Mouse (Mus musculus) neural tube, embryonic 11.5 days (tissue): ENCODE measurements around the gene Hopx. TPM values are rescaled to one million over a fixed set of nuclear protein-coding genes. Genes with fewer than 3 reads are reported as not detected.
A peak's percentile ranks its signal among the peaks of the same experiment; 100 is the strongest.

Experiments
- ATAC-seq: fragments of 200-750 bp; cut with Nextera tagmentation; 2 replicates; pipeline ENCODE4 v1.8.0; 2017; ENCODE audit warnings: moderate number of reproducible peaks, mild to moderate bottlenecking, moderate TSS enrichment, moderate library complexity; ENCODE audit not compliant: insufficient read depth, low FRiP score, low TSS enrichment
- DNase-seq: peaks from one replicate; pipeline ENCODE4 v3.0.0-alpha.2; 2015; ENCODE audit warnings: low spot score
- H3K27ac ChIP-seq: fragments of 300-500 bp; sonication (generic); 2 replicates; pipeline ENCODE4 v1.5.1; 2014; ENCODE audit warnings: low read depth, mild to moderate bottlenecking, low read length
- H3K27me3 ChIP-seq: fragments of 300-500 bp; sonication (generic); 2 replicates; pipeline ENCODE4 v1.6.1; 2014; ENCODE audit warnings: mild to moderate bottlenecking, low read length, mixed read lengths; ENCODE audit not compliant: control insufficient read depth, insufficient read depth
- H3K36me3 ChIP-seq: fragments of 300-500 bp; sonication (generic); 2 replicates; pipeline ENCODE4 v1.6.1; 2014; ENCODE audit warnings: mild to moderate bottlenecking, low read length, moderate library complexity, mixed read lengths; ENCODE audit not compliant: control insufficient read depth, insufficient read depth
- H3K4me1 ChIP-seq: fragments of 300-500 bp; sonication (generic); 2 replicates; pipeline ENCODE4 v1.6.1; 2014; ENCODE audit warnings: low read length, mixed read lengths; ENCODE audit not compliant: control insufficient read depth, insufficient read depth
- H3K4me2 ChIP-seq: fragments of 300-500 bp; sonication (generic); 2 replicates; pipeline ENCODE4 v1.6.1; 2014; ENCODE audit warnings: low read depth, mild to moderate bottlenecking, moderate library complexity
- H3K4me3 ChIP-seq: fragments of 300-500 bp; sonication (generic); 2 replicates; pipeline ENCODE4 v1.5.1; 2014; ENCODE audit warnings: low read depth, low read length
- H3K9ac ChIP-seq: fragments of 300-500 bp; sonication (generic); 2 replicates; pipeline ENCODE4 v1.6.1; 2014; ENCODE audit warnings: mild to moderate bottlenecking, low read length
- H3K9me3 ChIP-seq: fragments of 300-500 bp; sonication (generic); 2 replicates; pipeline ENCODE4 v1.6.1; 2016; ENCODE audit warnings: low read length; ENCODE audit not compliant: control insufficient read depth
- WGBS: fragments of 180-500 bp; shearing (Covaris S2); extraction: QIAGEN DNeasy Blood & Tissue Kit; methylation state at CpG from one replicate; pipeline ENCODE4 v1.1.7; 2014; 5-methylcytosine and 5-hydroxymethylcytosine counted together
- polyA plus RNA-seq: library from polyadenylated mRNA; unstranded; fragments of >200 nt; fragmentation: Nextera tagmentation; extraction: Ambion mirVana; gene quantifications from 2 replicates; pipeline ENCODE4 v1.2.1, GENCODE M21; 2014

The Hopx gene
- polyA plus RNA-seq, 1 experiment from 2014 or later, result 1.6 TPM

DNA sequence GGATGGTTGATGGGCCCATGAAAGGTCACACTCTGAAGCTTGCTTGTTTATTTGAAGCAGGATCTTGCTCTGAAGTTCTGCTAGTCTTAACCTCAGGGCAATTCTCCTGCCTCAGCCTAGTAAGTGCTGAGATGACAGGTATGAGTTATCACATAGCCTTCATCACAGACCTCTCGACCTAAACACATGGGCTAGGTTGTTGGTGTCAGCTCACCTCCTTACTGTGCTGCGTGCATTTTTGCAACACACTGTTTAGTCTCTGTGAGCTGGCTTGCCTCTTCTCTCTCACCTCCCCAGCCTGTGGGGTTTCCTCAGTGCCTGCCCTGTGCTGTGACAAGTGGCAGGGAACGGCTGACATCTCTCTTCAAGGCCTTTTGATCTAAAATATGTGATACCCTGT is 1.1 kb downstream of the Hopx start:
- Histone ChIP-seq H3K27ac (no peak overlapping the region), H3K9me3 (no peaks in the 10 kb centered on the region), H3K27me3 (no peaks in the 10 kb centered on the region), H3K4me3 (no peak overlapping the region), H3K4me1 (no peaks in the 10 kb centered on the region), H3K4me2 (no peak overlapping the region), H3K36me3 (no peaks in the 10 kb centered on the region), H3K9ac (no peak overlapping the region)
- ATAC-seq (no peak), DNase-seq (no peak)
- WGBS, result 85% methylated on average over 3 of the region's 3 CpGs

DNA sequence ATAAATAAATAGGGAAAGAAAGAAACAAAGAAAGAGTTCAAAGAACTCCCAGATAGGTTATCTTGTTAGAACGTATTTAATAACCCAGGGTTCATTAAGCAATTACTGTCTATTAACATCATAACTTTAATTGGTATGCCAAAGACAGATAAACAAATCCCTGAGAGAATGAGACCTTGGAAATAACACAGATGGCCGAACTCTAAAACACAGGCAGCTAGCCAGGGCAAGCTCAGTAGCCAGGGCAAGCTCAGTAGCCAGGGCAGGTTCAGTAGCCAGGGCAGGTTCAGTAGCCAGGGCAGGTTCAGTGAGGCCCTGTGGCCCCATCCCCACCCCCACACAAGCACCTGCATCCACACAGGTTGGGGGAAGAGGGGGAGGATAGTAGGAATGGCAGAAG is 2.9 kb downstream of the Hopx start:
- 72% methylated on average over 2 of the region's 2 CpGs for WGBS

DNA sequence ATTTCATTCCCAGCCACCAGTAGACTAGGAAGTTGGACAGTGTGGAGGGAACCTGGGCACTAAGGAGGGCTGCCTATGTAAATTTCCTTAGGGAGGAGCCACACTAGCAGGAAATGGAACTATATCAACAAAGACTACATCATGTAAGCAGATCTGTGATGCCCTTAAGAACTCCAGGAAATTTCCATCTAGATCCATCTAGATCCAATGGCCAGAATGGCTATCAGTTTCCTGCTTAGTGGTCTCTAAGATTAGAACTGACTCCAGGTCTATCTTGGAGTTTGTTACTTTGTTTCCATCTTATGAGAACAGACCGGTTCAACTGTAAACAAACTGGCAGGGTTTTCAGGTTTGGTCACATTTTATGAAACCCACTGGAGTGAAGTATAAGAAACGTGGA is 5.1 kb downstream of the Hopx start:
- Histone ChIP-seq H3K4me2 (no peak overlapping the region), H3K9me3 (no peaks in the 10 kb centered on the region), H3K27me3 (no peaks in the 10 kb centered on the region), H3K9ac (no peak overlapping the region), H3K36me3 (no peaks in the 10 kb centered on the region), H3K4me3 (no peak overlapping the region), H3K27ac (no peak overlapping the region), H3K4me1 (no peaks in the 10 kb centered on the region)
- DNase-seq (no peak), ATAC-seq (no peak)
- WGBS, result 98% methylated on average over 2 of the region's 2 CpGs

More for the DNA sequence above, 2.9 kb downstream of the Hopx start:
- H3K4me1 ChIP-seq, result no peaks in the 10 kb centered on the region
- H3K4me2 ChIP-seq, result no peak overlapping the region
- H3K4me3 ChIP-seq, result no peak overlapping the region
- no peak for DNase-seq
- no peak overlapping the region for H3K9ac ChIP-seq
- no peaks in the 10 kb centered on the region for H3K9me3 ChIP-seq
- no peak overlapping the region for H3K27ac ChIP-seq
- H3K36me3 ChIP-seq, result no peaks in the 10 kb centered on the region
- no peak for ATAC-seq
- no peaks in the 10 kb centered on the region for H3K27me3 ChIP-seq

DNA sequence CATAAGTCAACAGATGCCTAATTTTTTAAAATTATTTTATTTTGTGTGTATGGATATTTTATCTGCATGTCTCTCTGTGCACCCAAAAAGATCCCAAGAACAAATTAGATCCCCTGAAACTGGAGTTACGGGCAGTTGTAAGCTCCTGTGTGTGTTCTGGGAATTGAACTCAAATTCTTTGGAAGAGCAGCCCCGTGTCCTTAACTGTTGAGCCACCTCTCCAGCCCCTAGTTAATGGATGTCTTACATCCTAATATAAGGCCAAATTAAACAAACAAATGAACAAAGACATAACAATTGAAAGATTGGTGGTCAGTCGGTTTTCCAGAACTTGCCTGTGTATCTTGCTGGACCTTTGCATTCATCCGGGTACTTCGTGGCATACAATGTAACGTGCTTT is 6.1 kb downstream of the Hopx start:
- Histone ChIP-seq H3K27me3 (no peaks in the 10 kb centered on the region), H3K9me3 (no peaks in the 10 kb centered on the region), H3K4me1 (no peaks in the 10 kb centered on the region), H3K36me3 (no peaks in the 10 kb centered on the region), H3K4me3 (no peak overlapping the region), H3K4me2 (no peak overlapping the region), H3K9ac (no peak overlapping the region), H3K27ac (no peak overlapping the region)
- ATAC-seq (no peak), DNase-seq (no peak)
- 94% methylated on average over 6 of the region's 6 CpGs for WGBS

DNA sequence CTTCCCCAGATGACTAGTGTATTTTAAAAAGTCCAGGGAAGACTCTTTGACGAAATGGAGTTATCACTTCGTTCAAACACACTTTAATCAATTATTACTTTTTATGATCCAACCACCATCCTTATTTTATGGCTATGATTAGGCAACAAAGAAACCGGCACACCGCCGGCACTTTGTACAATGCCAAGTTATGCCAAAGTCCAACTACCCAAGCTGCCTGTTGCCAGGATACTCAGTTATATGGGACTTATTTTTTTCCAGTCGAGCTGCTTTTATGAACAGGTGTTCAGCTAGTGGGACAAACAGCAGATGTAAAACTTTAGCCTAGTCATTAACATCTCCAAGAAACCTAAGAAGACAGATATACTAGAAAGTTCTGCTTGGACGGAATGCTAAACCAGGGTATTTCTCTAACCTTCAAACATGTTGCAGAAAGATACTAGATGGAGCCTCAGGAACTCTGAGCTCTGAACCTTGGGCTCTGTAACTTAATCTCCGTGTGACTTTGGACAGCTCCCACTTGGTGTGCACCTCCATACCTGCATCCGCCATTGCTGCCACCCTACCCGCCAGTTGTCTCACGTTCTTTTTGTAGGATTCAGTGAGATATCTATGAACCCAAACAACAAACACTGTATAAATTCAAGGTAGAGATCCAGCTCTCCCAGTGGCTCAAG is 7.6 kb downstream of the Hopx start:
- WGBS, result 89% methylated on average over 11 of the region's 11 CpGs

DNA sequence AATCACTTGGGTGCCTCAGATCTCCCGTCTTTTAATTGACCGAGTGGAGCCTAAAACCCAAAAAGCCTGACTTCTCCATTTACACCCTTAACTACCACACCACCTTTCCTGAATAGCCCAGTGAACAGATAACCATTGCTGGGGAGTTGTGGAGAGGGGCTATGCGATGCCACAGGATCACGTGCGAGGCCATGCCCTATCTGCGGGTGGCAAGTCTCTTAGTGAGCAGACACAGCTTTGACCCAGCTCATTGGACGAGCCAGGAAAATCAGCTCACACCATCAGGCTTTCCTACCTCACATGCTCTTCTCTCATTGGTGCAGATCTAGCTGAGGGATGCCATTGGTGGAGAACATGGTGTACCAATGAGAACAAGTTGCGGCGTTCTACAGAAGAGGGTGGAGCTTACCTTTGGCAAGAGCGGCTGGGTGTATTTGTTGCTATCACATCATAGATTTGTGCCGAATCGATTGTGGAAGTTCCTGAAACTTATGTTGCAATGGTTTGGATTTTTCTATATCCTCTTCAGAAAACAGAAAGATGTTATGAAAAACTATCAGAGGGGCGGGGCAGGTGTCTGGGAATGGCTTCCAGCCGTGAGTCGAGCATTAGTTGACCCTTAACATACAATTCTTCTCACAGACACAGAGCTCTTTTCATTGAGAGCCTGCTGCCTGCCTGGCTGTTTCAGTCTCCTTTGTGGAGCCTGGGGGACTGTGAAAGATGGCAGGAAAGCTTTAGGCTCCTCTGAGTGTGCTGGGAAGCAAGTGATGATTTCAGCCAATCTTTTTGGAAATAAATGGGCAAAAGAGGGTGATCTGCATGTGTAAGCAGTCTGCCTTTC is 12.2 kb downstream of the Hopx start:
- Histone ChIP-seq H3K4me1 (peaks cover 5% of the 10 kb centered on the region), H3K27ac (0 out of 2 replicates have a peak overlapping the region, but pooled peaks have one; percentile 49)
- WGBS, result 79% methylated on average over 15 of the region's 15 CpGs

More for the DNA sequence above, 7.6 kb downstream of the Hopx start:
- ATAC-seq, result no peak
- Histone ChIP-seq H3K9ac (no peak overlapping the region), H3K4me1 (peaks cover 5% of the 10 kb centered on the region), H3K27ac (no peak overlapping the region), H3K36me3 (no peaks in the 10 kb centered on the region), H3K9me3 (no peaks in the 10 kb centered on the region), H3K27me3 (no peaks in the 10 kb centered on the region), H3K4me2 (no peak overlapping the region), H3K4me3 (no peak overlapping the region)
- no peak for DNase-seq

DNA sequence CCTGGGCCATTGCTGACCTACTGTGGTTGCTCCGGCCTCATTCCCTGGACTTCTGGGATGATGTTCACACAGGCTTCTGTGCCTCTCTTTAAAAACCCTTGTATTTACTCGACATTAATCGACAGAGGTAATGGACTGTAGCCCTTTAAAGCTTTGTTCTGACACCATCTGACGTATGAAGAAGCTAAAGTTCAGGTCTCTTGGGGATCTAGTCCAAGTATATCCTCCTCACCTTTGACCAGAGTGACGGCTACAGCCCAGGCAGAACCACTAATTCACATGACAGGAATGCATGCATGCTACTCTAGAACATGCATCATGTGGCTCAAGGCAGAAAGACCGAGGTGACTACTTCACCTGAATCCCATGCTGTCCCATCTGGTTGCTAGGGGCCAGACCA is 14.2 kb downstream of the Hopx start:
- peaks cover 5% of the 10 kb centered on the region for H3K4me1 ChIP-seq
- 73% methylated on average over 6 of the region's 6 CpGs for WGBS
- ATAC-seq (no peak), DNase-seq (no peak)
- H3K4me2 ChIP-seq, result no peak overlapping the region
- no peak overlapping the region for H3K4me3 ChIP-seq
- H3K36me3 ChIP-seq, result no peaks in the 10 kb centered on the region
- no peak overlapping the region for H3K27ac ChIP-seq
- H3K9me3 ChIP-seq, result no peaks in the 10 kb centered on the region
- H3K27me3 ChIP-seq, result no peaks in the 10 kb centered on the region
- H3K9ac ChIP-seq, result no peak overlapping the region

More for the DNA sequence above, 12.2 kb downstream of the Hopx start:
- H3K27me3 ChIP-seq, result no peaks in the 10 kb centered on the region
- ATAC-seq (no peak; the same call in 1 of the 2 replicates), DNase-seq (no peak)
- H3K4me3 ChIP-seq, result no peak overlapping the region
- H3K4me2 ChIP-seq, result no peak overlapping the region
- no peaks in the 10 kb centered on the region for H3K36me3 ChIP-seq
- H3K9ac ChIP-seq, result no peak overlapping the region
- no peaks in the 10 kb centered on the region for H3K9me3 ChIP-seq

DNA sequence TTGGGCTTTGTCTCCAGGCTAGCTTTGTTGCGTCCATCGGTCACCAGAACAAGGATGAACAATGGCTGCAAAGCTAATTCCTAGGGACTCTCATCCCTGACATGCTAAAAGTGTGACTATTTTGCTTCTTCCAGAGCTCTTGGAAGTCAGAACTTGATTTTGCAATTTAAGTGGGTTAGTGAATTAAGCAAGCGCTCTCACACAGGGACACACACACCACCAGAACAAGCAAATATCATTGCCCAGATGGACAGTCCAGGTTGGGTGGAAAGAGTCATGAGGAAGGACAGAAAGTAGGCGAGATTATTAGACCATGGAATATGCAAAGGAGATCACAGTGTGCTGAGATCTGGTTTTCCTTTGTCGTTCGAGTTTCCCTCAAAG is 14.9 kb downstream of the Hopx start:
- no peaks in the 10 kb centered on the region; the same call in 1 of the 2 replicates for H3K27me3 ChIP-seq
- H3K9me3 ChIP-seq, result no peaks in the 10 kb centered on the region
- H3K4me2 ChIP-seq, result no peak overlapping the region

More for the DNA sequence above, 14.9 kb downstream of the Hopx start:
- peaks cover 5% of the 10 kb centered on the region for H3K4me1 ChIP-seq
- no peak overlapping the region for H3K4me3 ChIP-seq
- no peaks in the 10 kb centered on the region for H3K36me3 ChIP-seq
- H3K27ac ChIP-seq, result no peak overlapping the region
- ATAC-seq (no peak), DNase-seq (no peak)
- WGBS, result 78% methylated on average over 6 of the region's 6 CpGs
- H3K9ac ChIP-seq, result no peak overlapping the region
